Mouse (Mus musculus) kidney, adult 8-10 months (tissue): ENCODE results near the gene Kcnb1.

Source experiments
- DNase-seq, 2 experiments: peaks; one replicate each; pipeline ENCODE4 v3.0.0; 2022

Kcnb1 gene

GRCm38 (mm10) chr2:167058814-167059387, 131.1 kb downstream of the Kcnb1 start:
- DNase-seq, result no peak

DNA sequence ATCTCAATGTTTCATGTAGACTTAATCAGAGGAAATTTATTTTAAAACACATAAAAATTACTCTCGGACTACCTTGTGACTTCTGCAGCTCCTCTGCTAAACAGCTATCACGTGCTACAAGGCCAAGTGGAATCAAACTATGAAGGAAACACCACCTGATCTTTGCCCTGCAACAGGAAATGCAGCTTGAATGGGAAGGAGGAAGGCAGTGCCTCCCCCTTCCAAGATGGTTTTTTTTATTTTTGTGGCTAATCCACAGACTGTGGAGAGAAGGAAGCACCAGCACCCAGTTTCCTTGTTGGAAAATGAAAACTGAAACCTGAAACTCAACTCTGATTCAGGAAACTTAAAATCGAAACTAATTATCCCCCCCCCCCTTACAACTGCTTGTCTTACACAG, 131.8 kb downstream of the Kcnb1 start:
- peak; percentile 54 to 78 for DNase-seq

- no peak for DNase-seq
Observed at GRCm38 (mm10) chr2:167056942-167057323, 133.0 kb downstream of the Kcnb1 start.

GRCm38 (mm10) chr2:167056210-167056941, 133.6 kb downstream of the Kcnb1 start:
- DNase-seq, result no peak

GRCm38 (mm10) chr2:167055386-167055785, 134.6 kb downstream of the Kcnb1 start:
- peak in 1 of 2 experiments; percentile 64 for DNase-seq

GRCm38 (mm10) chr2:167053127-167053844, 136.7 kb downstream of the Kcnb1 start:
- no peak for DNase-seq

GRCm38 (mm10) chr2:167048698-167049358, 141.1 kb downstream of the Kcnb1 start:
- no peak for DNase-seq

DNA sequence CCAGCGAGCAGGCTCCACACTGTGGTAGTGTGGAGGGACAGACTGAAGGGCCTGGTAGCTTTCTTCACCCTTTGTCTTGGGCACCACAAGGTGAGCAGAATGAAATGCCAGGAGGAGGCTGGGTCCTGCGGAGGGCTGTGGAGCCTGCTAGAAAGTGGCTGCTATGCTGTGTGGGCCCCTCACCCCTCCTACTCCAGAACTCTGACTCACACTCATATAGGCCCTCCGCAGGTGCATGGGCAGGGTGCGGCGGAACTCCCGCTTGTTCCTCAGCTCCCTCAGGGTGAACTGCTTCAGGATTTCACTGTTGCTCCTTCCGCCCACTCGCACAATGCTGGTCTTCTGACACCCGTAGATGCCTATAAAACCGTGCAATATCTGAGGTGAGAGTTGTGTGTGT, 141.7 kb downstream of the Kcnb1 start:
- no peak for DNase-seq
